Mouse (Mus musculus): ENCODE data around the gene Gzmm. TPM values are rescaled to one million over a fixed set of nuclear protein-coding genes. Genes with fewer than 3 reads are reported as not detected.

Gene Gzmm
- polyA plus RNA-seq, 1 experiment from 2014 or later = 0.51 TPM

GRCm38 (mm10) chr10:79723047-79723446, 34.2 kb downstream of the Gzmm start:
- Histone ChIP-seq H3K9ac (ENCODE audit: low read depth, low read length) (no peak overlapping the region), H3K27ac (replicated peaks; ENCODE audit: low read depth, low read length) (no peak overlapping the region), H3K9me3 (ENCODE audit: control insufficient read depth, low read length) (no peaks in the 10 kb centered on the region), H3K36me3 (ENCODE audit: control insufficient read depth, insufficient read depth, low read length) (no peaks in the 10 kb centered on the region), H3K4me1 (ENCODE audit: control insufficient read depth, insufficient read depth, low read length) (no peaks in the 10 kb centered on the region), H3K27me3 (replicated peaks; ENCODE audit: control insufficient read depth, insufficient read depth, low read length) (peaks cover 11% of the 10 kb centered on the region), H3K4me2 (ENCODE audit: low read depth, low read length) (no peak overlapping the region), H3K4me3 (ENCODE audit: low read depth, low read length) (no peak overlapping the region)
- ATAC-seq (ENCODE audit: low read depth) = no peak
- DNase-seq (ENCODE audit: low spot score) = no peak
- 64% methylated on average over 6 of the region's 6 CpGs for WGBS

GRCm38 (mm10) chr10:79723692-79724091, 34.9 kb downstream of the Gzmm start:
- ATAC-seq (ENCODE audit: low read depth) (no peak), DNase-seq (ENCODE audit: low spot score) (no peak)
- H3K4me3 ChIP-seq (ENCODE audit: low read depth, low read length) = no peak overlapping the region
- no peak overlapping the region for H3K9ac ChIP-seq (ENCODE audit: low read depth, low read length)
- H3K9me3 ChIP-seq (ENCODE audit: control insufficient read depth, low read length) = no peaks in the 10 kb centered on the region
- no peaks in the 10 kb centered on the region for H3K4me1 ChIP-seq (ENCODE audit: control insufficient read depth, insufficient read depth, low read length)
- H3K36me3 ChIP-seq (ENCODE audit: control insufficient read depth, insufficient read depth, low read length) = no peaks in the 10 kb centered on the region
- no peak overlapping the region for H3K4me2 ChIP-seq (ENCODE audit: low read depth, low read length)
- 79% methylated on average over 7 of the region's 7 CpGs for WGBS
- no peak overlapping the region for H3K27ac ChIP-seq (replicated peaks; ENCODE audit: low read depth, low read length)
- peaks cover 4% of the 10 kb centered on the region for H3K27me3 ChIP-seq (replicated peaks; ENCODE audit: control insufficient read depth, insufficient read depth, low read length)

GRCm38 (mm10) chr10:79726090-79726489, 37.3 kb downstream of the Gzmm start:
- 29% methylated on average over 11 of the region's 11 CpGs for WGBS
- no peak overlapping the region for H3K27ac ChIP-seq (replicated peaks; ENCODE audit: low read depth, low read length)
- no peak overlapping the region for H3K4me2 ChIP-seq (ENCODE audit: low read depth, low read length)
- H3K27me3 ChIP-seq (replicated peaks; ENCODE audit: control insufficient read depth, insufficient read depth, low read length) = no peaks in the 10 kb centered on the region
- H3K4me1 ChIP-seq (ENCODE audit: control insufficient read depth, insufficient read depth, low read length) = no peaks in the 10 kb centered on the region
- H3K36me3 ChIP-seq (ENCODE audit: control insufficient read depth, insufficient read depth, low read length) = no peaks in the 10 kb centered on the region
- H3K9me3 ChIP-seq (ENCODE audit: control insufficient read depth, low read length) = no peaks in the 10 kb centered on the region
- DNase-seq (ENCODE audit: low spot score) (no peak), ATAC-seq (ENCODE audit: low read depth) (no peak)
- no peak overlapping the region for H3K4me3 ChIP-seq (ENCODE audit: low read depth, low read length)
- no peak overlapping the region for H3K9ac ChIP-seq (ENCODE audit: low read depth, low read length)

GRCm38 (mm10) chr10:79728323-79729249, 39.8 kb downstream of the Gzmm start:
- no peak overlapping the region for H3K4me3 ChIP-seq (ENCODE audit: low read depth, low read length)
- peaks cover 3% of the 10 kb centered on the region; the same call in 1 of the 2 replicates for H3K36me3 ChIP-seq (ENCODE audit: control insufficient read depth, insufficient read depth, low read length)
- 71% methylated on average over 27 of the region's 28 CpGs for WGBS
- H3K4me2 ChIP-seq (ENCODE audit: low read depth, low read length) = no peak overlapping the region
- no peak overlapping the region for H3K9ac ChIP-seq (ENCODE audit: low read depth, low read length)
- no peaks in the 10 kb centered on the region for H3K4me1 ChIP-seq (ENCODE audit: control insufficient read depth, insufficient read depth, low read length)
- H3K27ac ChIP-seq (replicated peaks; ENCODE audit: low read depth, low read length) = no peak overlapping the region
- H3K27me3 ChIP-seq (replicated peaks; ENCODE audit: control insufficient read depth, insufficient read depth, low read length) = no peaks in the 10 kb centered on the region
- DNase-seq (ENCODE audit: low spot score) (no peak), ATAC-seq (ENCODE audit: low read depth) (no peak)
- H3K9me3 ChIP-seq (ENCODE audit: control insufficient read depth, low read length) = no peaks in the 10 kb centered on the region

- no peak for ATAC-seq (ENCODE audit: low read depth)
- no peak overlapping the region for H3K4me3 ChIP-seq (ENCODE audit: low read depth, low read length)
- H3K27me3 ChIP-seq (replicated peaks; ENCODE audit: control insufficient read depth, insufficient read depth, low read length) = no peaks in the 10 kb centered on the region
- no peak overlapping the region for H3K27ac ChIP-seq (replicated peaks; ENCODE audit: low read depth, low read length)
- H3K9me3 ChIP-seq (ENCODE audit: control insufficient read depth, low read length) = no peaks in the 10 kb centered on the region
- DNase-seq (ENCODE audit: low spot score) = no peak
- H3K36me3 ChIP-seq (ENCODE audit: control insufficient read depth, insufficient read depth, low read length) = peaks cover 11% of the 10 kb centered on the region
- no peak overlapping the region for H3K9ac ChIP-seq (ENCODE audit: low read depth, low read length)
- H3K4me2 ChIP-seq (ENCODE audit: low read depth, low read length) = no peak overlapping the region
- WGBS = 84% methylated on average over 12 of the region's 13 CpGs
- no peaks in the 10 kb centered on the region for H3K4me1 ChIP-seq (ENCODE audit: control insufficient read depth, insufficient read depth, low read length)
These were observed 40.6 kb downstream of the Gzmm start for GRCm38 (mm10) chr10:79729357-79729965.

- H3K9ac ChIP-seq (ENCODE audit: low read depth, low read length) = no peak overlapping the region
- H3K36me3 ChIP-seq (ENCODE audit: control insufficient read depth, insufficient read depth, low read length) = peaks cover 41% of the 10 kb centered on the region
- no peak overlapping the region for H3K27ac ChIP-seq (replicated peaks; ENCODE audit: low read depth, low read length)
- H3K4me1 ChIP-seq (ENCODE audit: control insufficient read depth, insufficient read depth, low read length) = no peaks in the 10 kb centered on the region
- DNase-seq (ENCODE audit: low spot score) (no peak), ATAC-seq (ENCODE audit: low read depth) (no peak)
- H3K9me3 ChIP-seq (ENCODE audit: control insufficient read depth, low read length) = peaks cover 23% of the 10 kb centered on the region
- 90% methylated on average over 1 of the region's 1 CpGs for WGBS
- no peak overlapping the region for H3K4me2 ChIP-seq (ENCODE audit: low read depth, low read length)
- H3K27me3 ChIP-seq (replicated peaks; ENCODE audit: control insufficient read depth, insufficient read depth, low read length) = no peaks in the 10 kb centered on the region
- no peak overlapping the region for H3K4me3 ChIP-seq (ENCODE audit: low read depth, low read length)
These were observed 43.7 kb downstream of the Gzmm start for GRCm38 (mm10) chr10:79732500-79732899.

- DNase-seq (ENCODE audit: low spot score) (no peak), ATAC-seq (ENCODE audit: low read depth) (no peak)
- H3K4me3 ChIP-seq (ENCODE audit: low read depth, low read length) = no peak overlapping the region
- H3K27ac ChIP-seq (replicated peaks; ENCODE audit: low read depth, low read length) = no peak overlapping the region
- no peak overlapping the region for H3K9ac ChIP-seq (ENCODE audit: low read depth, low read length)
- H3K27me3 ChIP-seq (replicated peaks; ENCODE audit: control insufficient read depth, insufficient read depth, low read length) = no peaks in the 10 kb centered on the region
- 97% methylated on average over 15 of the region's 15 CpGs for WGBS
- no peaks in the 10 kb centered on the region for H3K4me1 ChIP-seq (ENCODE audit: control insufficient read depth, insufficient read depth, low read length)
- no peak overlapping the region for H3K4me2 ChIP-seq (ENCODE audit: low read depth, low read length)
- H3K9me3 ChIP-seq (ENCODE audit: control insufficient read depth, low read length) = peaks cover 36% of the 10 kb centered on the region
- H3K36me3 ChIP-seq (ENCODE audit: control insufficient read depth, insufficient read depth, low read length) = peaks cover 55% of the 10 kb centered on the region
These were observed 45.0 kb downstream of the Gzmm start for GRCm38 (mm10) chr10:79733847-79734246.

- WGBS = 49% methylated on average over 14 of the region's 52 CpGs
- DNase-seq (ENCODE audit: low spot score) (no peak), ATAC-seq (ENCODE audit: low read depth) (no peak)
- Histone ChIP-seq H3K27me3 (replicated peaks; ENCODE audit: control insufficient read depth, insufficient read depth, low read length) (no peaks in the 10 kb centered on the region), H3K9me3 (ENCODE audit: control insufficient read depth, low read length) (peaks cover 51% of the 10 kb centered on the region), H3K4me3 (ENCODE audit: low read depth, low read length) (no peak overlapping the region), H3K4me1 (ENCODE audit: control insufficient read depth, insufficient read depth, low read length) (no peaks in the 10 kb centered on the region), H3K27ac (replicated peaks; ENCODE audit: low read depth, low read length) (no peak overlapping the region), H3K36me3 (ENCODE audit: control insufficient read depth, insufficient read depth, low read length) (peaks cover 70% of the 10 kb centered on the region), H3K4me2 (ENCODE audit: low read depth, low read length) (no peak overlapping the region), H3K9ac (ENCODE audit: low read depth, low read length) (no peak overlapping the region)
These were observed 46.5 kb downstream of the Gzmm start for GRCm38 (mm10) chr10:79735361-79735760.
